Mouse (Mus musculus) inflammation-experienced regulatory T-cells, adult 6 months (primary cell): ENCODE measurements around the gene Slc29a2. TPM values are rescaled to one million over a fixed set of nuclear protein-coding genes. Genes with fewer than 3 reads are reported as not detected.
A peak's percentile ranks its signal among the peaks of the same experiment; 100 is the strongest.

Experiments
- ATAC-seq: one replicate; pipeline ENCODE4 v1.8.0; 2017
- polyA plus RNA-seq, 3 experiments: library from polyadenylated mRNA; unstranded; fragments of 100-300 nt; shearing (Covaris generic); gene quantifications; one replicate each; pipeline ENCODE4 v1.2.1; 2017

Slc29a2 gene
- polyA plus RNA-seq, 3 experiments from 2014 or later, result 0.20 to 2.4 (median 1.7) TPM

GRCm38 (mm10) chr19:5060365-5061330 is 37.0 kb downstream of the Slc29a2 start:
- no peak for ATAC-seq

- ATAC-seq, result no peak
Measured at GRCm38 (mm10) chr19:5062041-5062440, 38.4 kb downstream of the Slc29a2 start.

- no peak for ATAC-seq
Measured at GRCm38 (mm10) chr19:5062446-5062845, 38.8 kb downstream of the Slc29a2 start.

- no peak for ATAC-seq
Measured at GRCm38 (mm10) chr19:5065104-5065503, 41.4 kb downstream of the Slc29a2 start.

GRCm38 (mm10) chr19:5067040-5067799 is 43.6 kb downstream of the Slc29a2 start:
- ATAC-seq, result no peak

- ATAC-seq, result no peak
Measured at GRCm38 (mm10) chr19:5067867-5068569, 44.4 kb downstream of the Slc29a2 start, which contains the start of gene Cd248. Cd248 (plus strand) TSS chr19:5068078.

GRCm38 (mm10) chr19:5068570-5069234 is 45.0 kb downstream of the Slc29a2 start:
- ATAC-seq, result no peak

GRCm38 (mm10) chr19:5069486-5069885 is 45.8 kb downstream of the Slc29a2 start:
- ATAC-seq, result no peak

GRCm38 (mm10) chr19:5069978-5070377 is 46.3 kb downstream of the Slc29a2 start:
- ATAC-seq, result no peak

- no peak for ATAC-seq
Measured at GRCm38 (mm10) chr19:5071077-5071476, 47.4 kb downstream of the Slc29a2 start.

GRCm38 (mm10) chr19:5071545-5072369 is 48.1 kb downstream of the Slc29a2 start:
- ATAC-seq, result peak; percentile 86

GRCm38 (mm10) chr19:5072389-5073019 is 48.8 kb downstream of the Slc29a2 start:
- ATAC-seq, result no peak

- ATAC-seq, result no peak
Measured at GRCm38 (mm10) chr19:5073028-5073427, 49.4 kb downstream of the Slc29a2 start.

GRCm38 (mm10) chr19:5073518-5073917 is 49.9 kb downstream of the Slc29a2 start:
- ATAC-seq, result no peak

GRCm38 (mm10) chr19:5079279-5079678 is 55.6 kb downstream of the Slc29a2 start:
- no peak for ATAC-seq

Other genes starting within 250 kb of the Slc29a2 start
- 10 to 100 TPM; 30.3 to 45.0 (median 35.3) TPM for gene Rbm4, start 230.0 kb upstream of the Slc29a2 start, polyA plus RNA-seq
- 10 to 100 TPM; 32.0 to 43.4 (median 35.6) TPM for gene Gm21992, start 212.2 kb upstream of the Slc29a2 start, polyA plus RNA-seq
- 10 to 100 TPM; 18.8 to 43.7 (median 19.1) TPM for gene Rbm14, start 212.2 kb upstream of the Slc29a2 start, polyA plus RNA-seq
- gene Ccs, start 184.5 kb upstream of the Slc29a2 start, polyA plus RNA-seq, result 10 to 100 TPM; 47.2 to 94.6 (median 80.5) TPM
- not detected for gene Ccdc87, start 184.5 kb upstream of the Slc29a2 start, polyA plus RNA-seq
- 1 to 10 TPM in 2 of 3 experiments, not detected in 1; 2.2 to 5.0 TPM for gene Ctsf, start 168.7 kb upstream of the Slc29a2 start, polyA plus RNA-seq
- under 1 TPM in 1 of 3 experiments, not detected in 2; 0.36 TPM for gene Actn3, start 146.0 kb upstream of the Slc29a2 start, polyA plus RNA-seq
- 1 to 10 TPM; 5.1 to 6.7 (median 6.7) TPM for gene Zdhhc24, start 145.2 kb upstream of the Slc29a2 start, polyA plus RNA-seq
- 1 to 10 TPM in 1 of 3 experiments, under 1 TPM in 1, not detected in 1; 0.41 to 1.0 TPM for gene Bbs1, start 117.2 kb upstream of the Slc29a2 start, polyA plus RNA-seq
- 10 to 100 TPM; 45.9 to 56.8 (median 47.7) TPM for gene Dpp3, start 95.6 kb upstream of the Slc29a2 start, polyA plus RNA-seq
- gene Peli3, start 80.7 kb upstream of the Slc29a2 start, polyA plus RNA-seq, result under 1 TPM in 1 of 3 experiments, not detected in 2; 0.39 TPM
- gene Mrpl11, start 61.7 kb upstream of the Slc29a2 start, polyA plus RNA-seq, result 10 to 100 TPM; 76.1 to 89.6 (median 87.7) TPM
- gene Npas4, start 33.5 kb upstream of the Slc29a2 start, polyA plus RNA-seq, result 1 to 10 TPM in 2 of 3 experiments, under 1 TPM in 1; 0.60 to 1.9 (median 1.4) TPM
- gene B4gat1, start 15.0 kb downstream of the Slc29a2 start, polyA plus RNA-seq, result 10 to 100 TPM; 10.3 to 12.5 (median 10.4) TPM
- under 1 TPM; 0.41 to 0.81 (median 0.44) TPM for gene AC124502.3, start 15.0 kb downstream of the Slc29a2 start, polyA plus RNA-seq
- gene Brms1, start 17.5 kb downstream of the Slc29a2 start, polyA plus RNA-seq, result 100 to 1,000 TPM in 2 of 3 experiments, 10 to 100 TPM in 1; 98.2 to 118 (median 109) TPM
- gene Rin1, start 26.6 kb downstream of the Slc29a2 start, polyA plus RNA-seq, result under 1 TPM in 1 of 3 experiments, not detected in 2; 0.19 TPM
- not detected for gene Cd248, start 44.2 kb downstream of the Slc29a2 start, polyA plus RNA-seq
- not detected for gene Tmem151a, start 61.7 kb downstream of the Slc29a2 start, polyA plus RNA-seq
- 10 to 100 TPM; 45.7 to 65.4 (median 46.2) TPM for gene Yif1a, start 64.7 kb downstream of the Slc29a2 start, polyA plus RNA-seq
- under 1 TPM in 2 of 3 experiments, not detected in 1; 0.50 to 0.59 TPM for gene Cnih2, start 74.7 kb downstream of the Slc29a2 start, polyA plus RNA-seq
- gene Rab1b, start 83.2 kb downstream of the Slc29a2 start, polyA plus RNA-seq, result 100 to 1,000 TPM in 2 of 3 experiments, 10 to 100 TPM in 1; 83.1 to 152 (median 102) TPM
- 1 to 10 TPM; 4.4 to 5.0 (median 4.7) TPM for gene Klc2, start 94.7 kb downstream of the Slc29a2 start, polyA plus RNA-seq
- gene Pacs1, start 249.3 kb downstream of the Slc29a2 start, polyA plus RNA-seq, result 10 to 100 TPM; 11.8 to 19.8 (median 19.2) TPM